In genomic region chr11:84725177-84725792, GRCm38 (mm10) we compare ENCODE assay signal across 16 mouse cellular contexts.
DNase-seq lines count a peak whose midpoint lies in the region; ATAC-seq and TF ChIP-seq lines count a peak whose summit lies in the region.
"Had no signal": no experiment of that assay in that cellular context is flagged by ENCODE, and none has a peak within 500 bp of the region (broad histone marks: within the 10 kb centered on the region; RNA-seq: fewer than 3 reads in every experiment).

No protein-coding gene starts in this region.

- no peak overlapping the region for H3K4me2 ChIP-seq in stomach, embryonic 15.5 days
- no peak overlapping the region for H3K4me2 ChIP-seq in stomach, postnatal 0 days (replicated peaks; ENCODE audit: low read depth)
- H3K4me2 ChIP-seq in liver, embryonic 14.5 days (ENCODE audit: low read depth), result peak overlapping the region; percentile 48
- H3K4me2 ChIP-seq: forebrain, embryonic 13.5 days had no signal

- 42% methylated on average over 11 of the region's 11 CpGs for WGBS in stomach, embryonic 15.5 days
- 48% methylated on average over 11 of the region's 11 CpGs for WGBS in stomach, postnatal 0 days
- WGBS in liver, embryonic 14.5 days (ENCODE audit: insufficient replicate concordance), result 18% methylated on average over 11 of the region's 11 CpGs

- H3K27me3 ChIP-seq in stomach, embryonic 15.5 days (replicated peaks), result no peaks in the 10 kb centered on the region
- H3K27me3 ChIP-seq in stomach, postnatal 0 days (ENCODE audit: control insufficient read depth, insufficient read depth, low read length), result no peaks in the 10 kb centered on the region
- H3K27me3 ChIP-seq in liver, embryonic 14.5 days (ENCODE audit: control insufficient read depth, insufficient read depth, low read length), result peaks cover 3% of the 10 kb centered on the region; the same call in 1 of the 2 replicates

- TF ChIP-seq CTCF in stomach, postnatal 0 days (IDR thresholded peaks at IDR 0.05; ENCODE audit: low read depth), result no peak
- TF ChIP-seq CTCF in liver, embryonic 14.5 days (IDR thresholded peaks at IDR 0.05; ENCODE audit: low read depth), result no peak

- H3K9me3 ChIP-seq in stomach, embryonic 15.5 days, result no peaks in the 10 kb centered on the region
- no peaks in the 10 kb centered on the region for H3K9me3 ChIP-seq in stomach, postnatal 0 days (ENCODE audit: control insufficient read depth, low read length)
- no peaks in the 10 kb centered on the region for H3K9me3 ChIP-seq in liver, embryonic 14.5 days (ENCODE audit: control insufficient read depth, low read length)
- H3K9me3 ChIP-seq: forebrain, embryonic 13.5 days; heart, embryonic 10.5 days had no signal

- no peak for TF ChIP-seq EP300 in stomach, postnatal 0 days (optimal IDR thresholded peaks at IDR 0.05)
- peak; percentile 91 for TF ChIP-seq EP300 in liver, embryonic 14.5 days (IDR thresholded peaks at IDR 0.05; ENCODE audit: low read depth)

- H3K27ac ChIP-seq in stomach, embryonic 15.5 days, result no peak overlapping the region
- H3K27ac ChIP-seq in stomach, postnatal 0 days (replicated peaks), result no peak overlapping the region
- H3K27ac ChIP-seq in liver, embryonic 14.5 days, result no peak overlapping the region
- H3K27ac ChIP-seq: forebrain, embryonic 13.5 days; heart, embryonic 10.5 days had no signal

- intact Hi-C loops in heart, postnatal 10 days (cut with DNase I), result no loop called here

- H3K36me3 ChIP-seq in stomach, embryonic 15.5 days, result no peaks in the 10 kb centered on the region
- H3K36me3 ChIP-seq in stomach, postnatal 0 days (ENCODE audit: control insufficient read depth, insufficient read depth, low read length), result no peaks in the 10 kb centered on the region
- no peaks in the 10 kb centered on the region for H3K36me3 ChIP-seq in liver, embryonic 14.5 days (replicated peaks; ENCODE audit: control insufficient read depth, insufficient read depth, low read depth)
- H3K36me3 ChIP-seq: heart, embryonic 10.5 days had no signal

- H3K4me3 ChIP-seq in stomach, embryonic 15.5 days (replicated peaks), result no peak overlapping the region
- H3K4me3 ChIP-seq in stomach, postnatal 0 days (ENCODE audit: low read depth, low read length), result no peak overlapping the region
- no peak overlapping the region for H3K4me3 ChIP-seq in liver, embryonic 14.5 days (ENCODE audit: insufficient read depth in 1 of 2, low read depth in 2 of 2, low read length in 2 of 2)
- H3K4me3 ChIP-seq: forebrain, embryonic 13.5 days; heart, embryonic 10.5 days had no signal

- peak; percentile 7 to 13 for DNase-seq in heart, postnatal 10 days
- no peak for DNase-seq in heart, adult 18-20 months
- no peak for DNase-seq in stomach, postnatal 0 days (ENCODE audit: low spot score)
- peak in 2 of 3 experiments; percentile 35 to 37 for DNase-seq in liver, embryonic 14.5 days (ENCODE audit: low read depth in 3 of 3, low spot score in 3 of 3)
- no peak for DNase-seq in layer of hippocampus, adult 8-10 months (ENCODE audit: low spot score in 2 of 2)
- DNase-seq in layer of hippocampus, postnatal 14 days (ENCODE audit: low spot score in 2 of 2), result no peak
- DNase-seq: B cell, adult 2 months; cerebellum, adult 11-12 months; heart, postnatal 4 days; kidney, adult 9 months; lung, postnatal 14 days; thymus, adult 2 months had no signal

- H3K4me1 ChIP-seq in stomach, embryonic 15.5 days, result no peaks in the 10 kb centered on the region
- H3K4me1 ChIP-seq in stomach, postnatal 0 days (replicated peaks; ENCODE audit: control insufficient read depth, insufficient read depth), result no peaks in the 10 kb centered on the region
- peaks cover 11 to 25% of the 10 kb centered on the region in 2 experiments for H3K4me1 ChIP-seq in liver, embryonic 14.5 days (replicated peaks; ENCODE audit: control insufficient read depth in 2 of 2, insufficient read depth in 2 of 2, low read length in 1 of 2)
- H3K4me1 ChIP-seq: heart, embryonic 10.5 days had no signal

- H3K9ac ChIP-seq in stomach, embryonic 15.5 days, result no peak overlapping the region
- no peak overlapping the region for H3K9ac ChIP-seq in stomach, postnatal 0 days (ENCODE audit: low read length)
- no peak overlapping the region for H3K9ac ChIP-seq in liver, embryonic 14.5 days (replicated peaks)
- H3K9ac ChIP-seq: forebrain, embryonic 13.5 days had no signal

- peak; percentile 53; the same call in 1 of the 2 replicates for ATAC-seq in stomach, embryonic 15.5 days (ENCODE audit: insufficient read depth, low FRiP score, low read depth)
- ATAC-seq in stomach, postnatal 0 days (ENCODE audit: low FRiP score, low TSS enrichment), result no peak
- peak; percentile 88 for ATAC-seq in liver, embryonic 14.5 days (ENCODE audit: insufficient read depth)
- ATAC-seq in granulocyte monocyte progenitor cell, adult 5-6 weeks (replicated peaks; ENCODE audit: poor library complexity, severe bottlenecking), result no peak
- ATAC-seq: forebrain, embryonic 13.5 days had no signal

Comparison
In these comparisons a context has a peak if more than half of its experiments do, and no peak if none do; other contexts are left out.
1. DNase-seq: peak in heart, postnatal 10 days (2 of 2) and liver, embryonic 14.5 days (2 of 3); none in heart, adult 18-20 months (0 of 2), stomach, postnatal 0 days (single experiment), layer of hippocampus, adult 8-10 months (0 of 2) and layer of hippocampus, postnatal 14 days (0 of 2).
2. ATAC-seq: peak in stomach, embryonic 15.5 days (single experiment) and liver, embryonic 14.5 days (single experiment); none in stomach, postnatal 0 days (single experiment) and granulocyte monocyte progenitor cell, adult 5-6 weeks (single experiment).